Mouse (Mus musculus): ENCODE measurements around the gene Smad3. TPM values are rescaled to one million over a fixed set of nuclear protein-coding genes. Genes with fewer than 3 reads are reported as not detected.

Smad3 gene
- polyA plus RNA-seq, 1 experiment from 2014 or later = 11.6 TPM

DNA sequence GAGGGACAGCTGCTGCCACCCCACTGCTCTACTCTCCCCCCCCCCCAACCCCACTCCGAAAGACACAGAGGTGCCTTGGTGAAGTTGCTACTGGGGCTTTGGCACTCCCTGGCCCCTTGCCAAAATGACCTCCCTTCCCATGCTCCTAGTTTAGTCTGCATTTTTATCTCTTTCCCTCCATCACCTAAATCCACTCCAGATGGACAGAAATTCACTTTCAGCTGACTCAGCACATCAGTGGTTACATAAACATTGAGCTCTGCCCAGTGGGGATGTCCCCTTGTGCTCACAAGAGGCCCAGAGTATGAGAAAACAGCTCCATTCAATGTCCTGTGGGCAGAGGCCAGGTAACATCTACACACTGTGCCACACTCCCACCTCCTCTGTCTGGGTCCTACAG, 102.7 kb downstream of the Smad3 start:
- Histone ChIP-seq H3K9ac (no peak overlapping the region), H3K4me3 (no peak overlapping the region), H3K4me2 (no peak overlapping the region), H3K36me3 (peaks cover 13% of the 10 kb centered on the region; the same call in 1 of the 2 replicates), H3K9me3 (replicated peaks) (no peaks in the 10 kb centered on the region), H3K27me3 (no peaks in the 10 kb centered on the region), H3K4me1 (replicated peaks) (peaks cover 80% of the 10 kb centered on the region), H3K27ac (peak overlapping the region; percentile 33; the same call in 1 of the 2 replicates)
- ATAC-seq (replicated peaks; ENCODE audit: insufficient number of reproducible peaks, insufficient read depth, low FRiP score, low read depth) = no peak
- 46% methylated on average over 1 of the region's 1 CpGs for WGBS

DNA sequence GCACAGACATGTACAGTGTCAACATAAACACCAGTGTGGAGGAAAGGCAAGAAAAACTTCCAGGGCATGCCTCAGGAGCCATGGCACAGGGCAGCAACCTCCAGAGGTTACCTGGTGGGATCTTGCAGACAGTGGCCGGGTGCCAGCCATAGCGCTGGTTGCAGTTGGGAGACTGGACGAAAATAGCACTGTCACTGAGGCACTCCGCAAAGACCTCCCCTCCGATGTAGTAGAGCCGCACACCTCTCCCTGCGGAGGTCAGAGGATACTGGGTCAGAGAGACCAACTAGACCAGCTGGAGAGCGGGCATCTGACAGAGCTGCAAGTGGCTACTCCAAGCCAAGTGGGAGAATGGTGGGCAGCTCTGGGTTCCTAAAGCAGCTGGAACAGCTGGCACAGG, 103.2 kb downstream of the Smad3 start:
- H3K4me3 ChIP-seq = no peak overlapping the region
- no peaks in the 10 kb centered on the region for H3K27me3 ChIP-seq
- WGBS = 52% methylated on average over 8 of the region's 8 CpGs
- 0 out of 2 replicates have a peak, but pooled peaks have one; percentile 9 for ATAC-seq (replicated peaks; ENCODE audit: insufficient number of reproducible peaks, insufficient read depth, low FRiP score, low read depth)
- H3K27ac ChIP-seq = peak overlapping the region; percentile 33; the same call in 1 of the 2 replicates
- H3K9me3 ChIP-seq (replicated peaks) = no peaks in the 10 kb centered on the region
- peaks cover 19% of the 10 kb centered on the region; the same call in 1 of the 2 replicates for H3K36me3 ChIP-seq
- H3K4me2 ChIP-seq = no peak overlapping the region
- no peak overlapping the region for H3K9ac ChIP-seq
- H3K4me1 ChIP-seq (replicated peaks) = peaks cover 80% of the 10 kb centered on the region

DNA sequence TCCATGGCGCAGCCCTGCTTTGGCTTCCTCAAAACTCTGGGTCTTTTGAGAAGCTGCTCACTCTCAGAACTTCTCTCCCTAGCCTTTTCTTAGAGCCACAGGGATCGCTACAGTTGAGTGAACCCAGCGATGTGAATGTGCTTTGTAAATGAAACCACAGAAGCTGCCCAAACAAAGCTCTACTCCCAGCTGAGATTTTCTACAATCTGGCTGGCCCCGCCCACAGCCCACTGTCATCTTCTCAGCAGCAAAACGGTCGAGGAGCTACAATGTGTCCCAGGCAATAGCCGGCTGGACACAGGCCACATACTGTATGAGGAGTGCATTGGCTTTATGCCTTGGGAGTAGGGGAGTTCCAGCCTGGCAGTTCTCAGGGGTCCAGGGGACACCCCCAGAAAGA, 104.1 kb downstream of the Smad3 start:
- H3K27me3 ChIP-seq = no peaks in the 10 kb centered on the region
- no peak overlapping the region; the same call in 1 of the 2 replicates for H3K27ac ChIP-seq
- H3K4me3 ChIP-seq = no peak overlapping the region
- no peak for ATAC-seq (replicated peaks; ENCODE audit: insufficient number of reproducible peaks, insufficient read depth, low FRiP score, low read depth)
- no peak overlapping the region for H3K4me2 ChIP-seq
- no peaks in the 10 kb centered on the region for H3K9me3 ChIP-seq (replicated peaks)
- H3K36me3 ChIP-seq = peaks cover 28% of the 10 kb centered on the region
- 54% methylated on average over 7 of the region's 7 CpGs for WGBS
- H3K4me1 ChIP-seq (replicated peaks) = peaks cover 71% of the 10 kb centered on the region
- no peak overlapping the region for H3K9ac ChIP-seq

DNA sequence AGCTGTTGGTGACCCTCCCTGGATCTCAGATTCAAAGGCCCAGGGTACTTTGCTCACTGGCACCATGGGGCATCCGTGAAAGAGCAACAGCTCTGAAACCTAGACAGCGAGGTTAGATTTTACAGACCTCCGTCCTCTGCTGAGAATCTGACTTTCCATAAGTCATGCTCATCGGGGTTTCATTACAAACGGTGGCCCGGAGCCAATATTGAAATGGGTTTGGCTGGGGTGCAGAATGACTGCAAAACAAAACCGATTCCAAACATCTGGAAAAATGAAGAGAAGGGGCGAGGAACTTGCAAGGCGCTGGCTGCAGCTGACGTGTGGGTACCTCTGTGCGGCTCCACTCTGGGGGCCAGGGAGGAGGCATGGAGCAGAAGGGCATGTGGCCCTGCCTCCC, 106.2 kb downstream of the Smad3 start:
- no peaks in the 10 kb centered on the region for H3K27me3 ChIP-seq
- H3K9ac ChIP-seq = no peak overlapping the region
- H3K27ac ChIP-seq = peak overlapping the region; percentile 35
- no peaks in the 10 kb centered on the region for H3K9me3 ChIP-seq (replicated peaks)
- no peak for ATAC-seq (replicated peaks; ENCODE audit: insufficient number of reproducible peaks, insufficient read depth, low FRiP score, low read depth)
- no peak overlapping the region for H3K4me2 ChIP-seq
- no peak overlapping the region for H3K4me3 ChIP-seq
- peaks cover 61% of the 10 kb centered on the region for H3K4me1 ChIP-seq (replicated peaks)
- H3K36me3 ChIP-seq = peaks cover 32% of the 10 kb centered on the region
- 69% methylated on average over 11 of the region's 11 CpGs for WGBS

DNA sequence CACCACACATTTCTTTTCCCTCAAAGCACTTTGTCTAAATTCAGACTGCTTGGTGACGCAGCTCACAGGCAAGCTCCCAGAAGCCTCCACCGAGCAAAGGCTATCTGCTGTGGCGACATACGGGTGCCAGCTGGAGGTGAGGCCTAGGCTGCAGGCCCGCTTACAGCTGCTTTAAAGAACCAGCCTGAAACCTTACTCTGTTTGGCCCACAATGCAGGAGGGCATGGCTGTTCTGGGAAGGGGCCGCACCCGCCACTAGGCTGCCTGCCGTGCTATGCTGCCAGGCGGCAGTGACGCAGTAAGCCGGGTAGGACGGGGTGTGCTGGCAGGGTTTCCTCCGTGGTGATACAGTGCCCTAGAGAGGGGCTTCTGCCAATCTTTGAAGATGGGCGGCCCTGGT, 106.9 kb downstream of the Smad3 start:
- Histone ChIP-seq H3K27ac (peak overlapping the region; percentile 35), H3K4me1 (replicated peaks) (peaks cover 54% of the 10 kb centered on the region)
- ATAC-seq (replicated peaks; ENCODE audit: insufficient number of reproducible peaks, insufficient read depth, low FRiP score, low read depth) = no peak

DNA sequence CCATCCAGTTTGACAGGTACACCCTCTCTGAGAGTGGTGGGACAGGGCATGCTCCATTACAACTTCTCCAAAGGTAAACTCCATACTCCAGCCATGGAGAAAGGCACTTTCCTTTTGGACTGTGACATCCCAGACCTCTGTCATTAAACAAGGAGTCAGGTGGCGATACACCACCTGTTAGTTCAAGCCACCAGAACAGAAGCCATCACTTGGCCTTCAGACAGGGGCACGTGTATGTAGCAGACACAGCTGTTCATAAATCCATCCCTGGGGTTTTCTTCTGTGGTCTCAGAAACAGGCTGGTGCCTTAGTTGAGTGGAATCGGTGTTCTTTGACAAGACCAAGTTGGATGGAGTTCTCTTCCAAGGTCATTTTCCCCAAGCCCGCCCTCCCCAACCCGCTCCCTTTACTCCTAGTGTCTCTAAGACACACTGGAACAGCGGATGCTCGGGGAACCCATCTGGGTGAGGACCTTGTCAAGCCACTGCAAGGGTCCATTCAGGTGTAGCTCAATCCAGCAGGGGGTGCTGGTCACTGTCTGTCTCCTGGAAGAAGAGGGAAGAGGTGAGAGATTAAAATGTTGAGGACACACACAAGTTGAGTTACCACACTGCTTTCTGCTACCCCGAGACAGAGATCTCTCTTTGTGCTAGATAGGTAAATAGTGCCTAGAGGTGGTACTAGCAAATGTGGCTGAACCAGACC, 107.8 kb downstream of the Smad3 start:
- no peaks in the 10 kb centered on the region for H3K9me3 ChIP-seq (replicated peaks)
- no peak overlapping the region for H3K4me3 ChIP-seq
- H3K4me1 ChIP-seq (replicated peaks) = peaks cover 45% of the 10 kb centered on the region
- no peaks in the 10 kb centered on the region for H3K27me3 ChIP-seq
- no peak overlapping the region for H3K27ac ChIP-seq
- H3K9ac ChIP-seq = no peak overlapping the region
- ATAC-seq (replicated peaks; ENCODE audit: insufficient number of reproducible peaks, insufficient read depth, low FRiP score, low read depth) = no peak
- H3K4me2 ChIP-seq = no peak overlapping the region
- 81% methylated on average over 8 of the region's 8 CpGs for WGBS
- peaks cover 32% of the 10 kb centered on the region for H3K36me3 ChIP-seq

More for the DNA sequence above, 106.9 kb downstream of the Smad3 start:
- no peak overlapping the region for H3K4me3 ChIP-seq
- WGBS = 71% methylated on average over 14 of the region's 14 CpGs
- H3K36me3 ChIP-seq = peaks cover 32% of the 10 kb centered on the region
- H3K9me3 ChIP-seq (replicated peaks) = no peaks in the 10 kb centered on the region
- no peaks in the 10 kb centered on the region for H3K27me3 ChIP-seq
- no peak overlapping the region for H3K9ac ChIP-seq
- H3K4me2 ChIP-seq = no peak overlapping the region

DNA sequence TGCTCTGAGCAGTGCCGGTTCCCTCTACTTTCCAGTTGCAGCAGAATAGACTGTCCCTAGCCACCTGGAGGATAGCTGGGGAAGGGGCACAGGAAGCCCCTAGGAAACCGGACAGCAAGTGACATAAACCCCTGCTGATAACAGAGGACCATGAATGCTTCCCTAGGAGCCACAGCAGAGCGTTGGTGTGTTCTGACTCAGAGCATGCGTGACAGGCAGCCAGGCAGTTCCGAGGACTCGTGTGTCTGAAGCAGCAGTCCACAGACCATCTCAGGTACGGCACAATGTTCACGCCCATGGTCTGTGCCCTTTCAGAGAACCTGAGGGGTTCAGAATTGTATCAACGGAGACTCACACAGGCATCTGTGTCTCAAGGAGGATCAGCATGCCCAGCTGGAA, 109.3 kb downstream of the Smad3 start:
- Histone ChIP-seq H3K27ac (no peak overlapping the region), H3K9me3 (replicated peaks) (no peaks in the 10 kb centered on the region), H3K4me2 (no peak overlapping the region), H3K9ac (no peak overlapping the region), H3K27me3 (no peaks in the 10 kb centered on the region), H3K36me3 (peaks cover 38% of the 10 kb centered on the region), H3K4me3 (no peak overlapping the region), H3K4me1 (replicated peaks) (peaks cover 30% of the 10 kb centered on the region)
- 76% methylated on average over 9 of the region's 9 CpGs for WGBS
- no peak for ATAC-seq (replicated peaks; ENCODE audit: insufficient number of reproducible peaks, insufficient read depth, low FRiP score, low read depth)

DNA sequence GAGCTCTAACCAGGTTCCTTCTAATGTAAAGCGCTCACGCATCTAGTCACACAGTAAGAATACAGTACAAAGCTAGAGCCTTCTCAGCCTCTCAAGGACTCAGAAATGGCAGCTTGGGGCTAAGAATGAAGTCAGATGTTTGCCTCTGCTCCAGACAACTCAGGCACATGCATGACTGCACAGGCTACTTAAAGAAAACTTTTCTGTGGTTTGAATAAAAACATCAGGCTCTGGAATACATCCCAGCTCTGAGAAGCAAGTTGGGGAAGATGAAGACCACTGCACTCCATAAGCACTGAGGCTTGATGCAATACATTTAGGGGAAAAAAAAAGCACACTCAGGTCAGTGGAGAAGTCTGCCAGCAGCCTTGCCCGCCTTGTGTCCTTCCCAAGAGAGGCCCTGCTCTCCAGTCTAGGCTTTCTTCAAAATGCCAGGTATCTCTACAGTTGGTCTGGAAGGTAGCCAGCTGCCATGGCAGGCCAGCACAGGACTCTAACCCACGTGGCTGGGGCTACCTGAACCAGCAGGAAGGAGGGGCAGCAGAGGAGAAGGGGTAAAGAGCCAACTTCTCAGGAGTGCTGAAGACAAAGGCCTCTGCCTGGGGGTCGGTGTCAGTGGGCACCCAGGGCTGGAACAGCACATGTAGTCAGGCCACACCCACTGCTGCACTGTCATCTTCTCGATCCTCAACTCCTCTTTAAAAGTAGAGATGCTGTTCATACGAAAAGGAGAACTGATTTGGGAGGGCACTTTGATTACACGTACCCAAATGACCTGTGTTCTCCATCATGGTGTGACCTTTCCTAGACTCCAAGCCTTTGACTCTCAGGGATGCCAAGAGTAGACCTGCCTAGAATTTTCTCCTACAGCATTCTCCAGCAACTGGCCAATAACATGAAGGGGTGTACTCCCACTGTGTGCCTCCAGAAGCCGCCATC, 109.9 kb downstream of the Smad3 start:
- Histone ChIP-seq H3K4me3 (no peak overlapping the region), H3K4me2 (no peak overlapping the region), H3K27me3 (no peaks in the 10 kb centered on the region), H3K4me1 (replicated peaks) (peaks cover 33% of the 10 kb centered on the region), H3K27ac (no peak overlapping the region), H3K36me3 (peaks cover 38% of the 10 kb centered on the region), H3K9ac (no peak overlapping the region), H3K9me3 (replicated peaks) (no peaks in the 10 kb centered on the region)
- WGBS = 74% methylated on average over 9 of the region's 9 CpGs
- ATAC-seq (replicated peaks; ENCODE audit: insufficient number of reproducible peaks, insufficient read depth, low FRiP score, low read depth) = no peak

DNA sequence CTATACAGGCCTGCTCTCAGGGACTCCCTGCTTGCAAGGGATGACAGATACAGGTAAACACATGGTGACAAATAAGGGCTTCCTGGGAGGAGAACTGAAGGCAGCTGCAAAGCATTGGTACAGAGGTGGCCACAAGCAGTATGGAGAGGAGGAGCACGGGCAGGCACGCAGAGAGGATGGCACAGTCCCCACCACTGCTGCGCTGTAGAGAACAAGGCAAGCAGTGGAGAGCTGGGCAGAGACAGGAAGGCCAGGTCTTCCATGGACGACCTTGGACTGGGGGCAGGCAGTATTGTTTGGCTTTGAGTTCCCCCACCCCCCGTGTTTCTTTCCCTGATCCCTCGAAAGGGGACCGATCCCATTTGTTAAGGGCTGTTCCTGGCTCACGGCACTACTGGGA, 112.7 kb downstream of the Smad3 start:
- no peak overlapping the region for H3K27ac ChIP-seq
- H3K4me2 ChIP-seq = no peak overlapping the region
- no peak overlapping the region for H3K4me3 ChIP-seq
- ATAC-seq (replicated peaks; ENCODE audit: insufficient number of reproducible peaks, insufficient read depth, low FRiP score, low read depth) = no peak
- no peaks in the 10 kb centered on the region for H3K27me3 ChIP-seq
- H3K9me3 ChIP-seq (replicated peaks) = no peaks in the 10 kb centered on the region
- peaks cover 34% of the 10 kb centered on the region for H3K36me3 ChIP-seq
- peaks cover 18% of the 10 kb centered on the region for H3K4me1 ChIP-seq (replicated peaks)
- WGBS = 72% methylated on average over 8 of the region's 8 CpGs
- H3K9ac ChIP-seq = no peak overlapping the region

DNA sequence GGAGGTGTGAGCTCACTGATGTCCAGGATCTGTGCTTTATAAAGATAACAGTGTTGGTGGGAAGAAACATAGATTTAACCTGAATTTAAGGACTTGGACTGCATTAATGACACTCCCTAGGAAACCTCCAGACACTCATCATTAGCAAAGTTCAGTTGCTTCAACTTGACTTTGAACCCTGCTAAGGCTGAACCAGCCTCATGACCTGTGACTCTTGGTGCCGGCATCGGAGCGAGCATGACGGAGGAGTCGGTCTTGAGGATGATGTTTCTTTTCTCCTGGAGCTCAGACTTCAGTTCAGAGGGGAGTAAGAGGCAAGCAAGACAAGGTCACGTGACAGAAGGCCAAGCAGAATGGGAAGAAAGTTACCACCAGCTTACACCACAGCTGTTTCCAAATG, 113.8 kb downstream of the Smad3 start:
- Histone ChIP-seq H3K36me3 (peaks cover 27% of the 10 kb centered on the region; the same call in 1 of the 2 replicates), H3K27me3 (no peaks in the 10 kb centered on the region), H3K9me3 (replicated peaks) (no peaks in the 10 kb centered on the region), H3K9ac (no peak overlapping the region), H3K4me3 (no peak overlapping the region), H3K4me2 (no peak overlapping the region), H3K27ac (no peak overlapping the region), H3K4me1 (replicated peaks) (peaks cover 18% of the 10 kb centered on the region)
- 90% methylated on average over 6 of the region's 6 CpGs for WGBS
- no peak for ATAC-seq (replicated peaks; ENCODE audit: insufficient number of reproducible peaks, insufficient read depth, low FRiP score, low read depth)

DNA sequence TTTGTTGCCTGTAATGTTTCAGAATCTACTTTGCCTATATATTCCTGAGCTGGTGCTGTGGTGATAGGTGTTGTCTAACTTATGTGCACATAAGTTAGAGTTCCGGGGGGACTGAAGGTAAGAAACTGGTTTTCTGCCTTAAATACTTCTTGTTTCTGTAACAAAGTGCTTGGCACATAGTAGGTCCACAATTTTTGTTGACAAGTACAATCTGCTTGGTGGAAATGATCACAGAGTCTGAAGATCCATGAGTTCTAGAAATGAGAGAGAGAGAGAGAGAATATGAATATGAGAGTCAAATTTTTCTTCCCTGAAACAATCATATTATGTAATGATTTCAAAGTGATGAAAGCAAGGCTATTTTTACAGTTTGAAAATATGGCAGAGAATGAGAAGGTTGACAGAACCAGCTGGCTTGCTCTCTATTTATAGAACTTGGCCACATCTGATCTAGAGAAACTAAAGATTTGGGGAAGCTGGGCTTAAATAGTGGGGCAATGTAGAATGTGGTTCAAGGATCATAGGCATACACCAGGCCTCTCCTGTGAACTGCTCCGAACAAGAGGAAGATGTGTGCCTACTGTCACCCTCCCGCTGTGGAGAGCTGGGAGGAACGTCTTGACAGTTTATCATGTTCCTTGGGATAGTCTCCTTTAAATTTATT, 115.7 kb downstream of the Smad3 start:
- H3K4me1 ChIP-seq (replicated peaks) = peaks cover 9% of the 10 kb centered on the region; the same call in 1 of the 2 replicates
- ATAC-seq (replicated peaks; ENCODE audit: insufficient number of reproducible peaks, insufficient read depth, low FRiP score, low read depth) = no peak
- peaks cover 22% of the 10 kb centered on the region; the same call in 1 of the 2 replicates for H3K36me3 ChIP-seq
- H3K4me2 ChIP-seq = no peak overlapping the region
- no peak overlapping the region for H3K9ac ChIP-seq
- 87% methylated on average over 4 of the region's 4 CpGs for WGBS
- H3K27me3 ChIP-seq = no peaks in the 10 kb centered on the region
- H3K4me3 ChIP-seq = no peak overlapping the region
- H3K9me3 ChIP-seq (replicated peaks) = no peaks in the 10 kb centered on the region
- H3K27ac ChIP-seq = no peak overlapping the region
